Mouse (Mus musculus) left cerebral cortex, adult 18-20 months (tissue): Measurements from ENCODE around the gene Tns4. TPM values are rescaled to one million over a fixed set of nuclear protein-coding genes. Genes with fewer than 3 reads are reported as not detected.

ENCODE experiments used
- DNase-seq, 2 experiments: peaks; one replicate each; pipeline ENCODE4 v3.0.0; 2021 to 2022; ENCODE audit warnings: low spot score in 2 of 2, mixed read lengths in 1 of 2
- total RNA-seq, 2 experiments: library from RNA; stranded (reverse); gene quantifications; 2 replicates each; pipeline ENCODE4 v1.2.3; 2021

Tns4 gene
- total RNA-seq, 2 experiments from 2014 or later, result 0.14 to 0.16 TPM

GRCm38 (mm10) chr11:99023094-99023493 is 66.0 kb downstream of the Tns4 start:
- DNase-seq, result no peak

GRCm38 (mm10) chr11:99022384-99022933 is 66.6 kb downstream of the Tns4 start:
- DNase-seq, result no peak

- no peak for DNase-seq
These were observed 69.3 kb downstream of the Tns4 start for GRCm38 (mm10) chr11:99019844-99020243.

Other genes starting within 250 kb of the Tns4 start
- 10 to 100 TPM; 73.3 to 75.5 TPM for gene Wipf2, start 225.7 kb downstream of the Tns4 start, total RNA-seq
- gene Cdc6, start 181.5 kb downstream of the Tns4 start, total RNA-seq, result under 1 TPM; 0.33 to 0.45 TPM
- gene Rara, start 161.5 kb downstream of the Tns4 start, total RNA-seq, result 10 to 100 TPM; 14.4 to 14.9 TPM
- 1 to 10 TPM; 1.8 to 2.0 TPM for gene Gjd3, start 106.3 kb downstream of the Tns4 start, total RNA-seq
- under 1 TPM; 0.40 to 0.67 TPM for gene Top2a, start 65.1 kb downstream of the Tns4 start, total RNA-seq
- 10 to 100 TPM; 64.2 to 73.2 TPM for gene Igfbp4, start 48.1 kb downstream of the Tns4 start, total RNA-seq
- gene Ccr7, start 65.8 kb upstream of the Tns4 start, total RNA-seq, result under 1 TPM in 1 of 2 experiments, not detected in 1; 0.49 TPM
- gene Smarce1, start 141.7 kb upstream of the Tns4 start, total RNA-seq, result 10 to 100 TPM; 53.4 to 53.7 TPM
- 10 to 100 TPM; 28.3 to 32.0 TPM for gene Krt222, start 154.8 kb upstream of the Tns4 start, total RNA-seq
- not detected for gene Krt24, start 196.0 kb upstream of the Tns4 start, total RNA-seq
- not detected for gene Krt25, start 233.6 kb upstream of the Tns4 start, total RNA-seq
- gene Krt26, start 248.7 kb upstream of the Tns4 start, total RNA-seq, result not detected